Mouse (Mus musculus) retina, adult 2 months (tissue): ENCODE results near the gene Per1.

Experiments
- DNase-seq: peaks from one replicate; pipeline ENCODE4 v3.0.0-alpha.2; 2012; ENCODE audit warnings: low read depth, low spot score

Gene Per1

DNA sequence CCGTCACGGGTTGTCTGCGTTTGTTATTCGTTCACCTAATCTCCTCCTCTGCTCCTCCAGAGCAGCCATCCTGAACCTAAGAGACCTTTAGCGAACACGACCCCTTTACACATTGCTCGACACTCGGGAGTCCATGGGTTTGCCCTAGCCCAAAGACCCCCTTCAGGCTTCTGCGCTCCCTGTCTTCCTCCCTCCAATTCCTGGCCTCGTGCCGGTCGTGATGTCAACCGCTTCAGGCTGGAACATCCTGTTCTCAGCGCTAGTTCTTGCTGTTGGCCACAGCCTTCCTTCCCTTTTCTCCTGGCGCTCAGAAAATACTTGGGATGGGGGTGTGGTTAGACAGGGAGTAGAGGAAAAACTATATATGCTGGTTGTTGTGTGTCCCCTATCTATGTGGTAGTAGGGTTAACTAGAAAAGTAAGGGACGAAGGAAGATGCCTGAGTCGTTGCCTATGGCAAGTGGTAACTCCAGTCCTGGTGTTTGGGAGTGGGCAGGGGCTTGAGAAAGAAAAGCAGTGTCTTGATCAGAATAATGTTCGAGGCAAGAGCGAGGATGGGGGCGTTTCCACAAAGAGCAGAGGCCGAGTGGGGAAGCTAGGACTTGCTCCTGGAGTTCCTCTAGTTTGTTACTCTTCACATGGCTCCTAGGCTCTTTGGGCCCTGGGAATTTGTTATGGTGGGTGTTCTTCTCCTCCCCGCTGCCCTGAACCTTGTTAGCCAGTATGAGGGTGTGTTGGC lies 4.3 kb downstream of the Per1 start:
- DNase-seq, result no peak

DNA sequence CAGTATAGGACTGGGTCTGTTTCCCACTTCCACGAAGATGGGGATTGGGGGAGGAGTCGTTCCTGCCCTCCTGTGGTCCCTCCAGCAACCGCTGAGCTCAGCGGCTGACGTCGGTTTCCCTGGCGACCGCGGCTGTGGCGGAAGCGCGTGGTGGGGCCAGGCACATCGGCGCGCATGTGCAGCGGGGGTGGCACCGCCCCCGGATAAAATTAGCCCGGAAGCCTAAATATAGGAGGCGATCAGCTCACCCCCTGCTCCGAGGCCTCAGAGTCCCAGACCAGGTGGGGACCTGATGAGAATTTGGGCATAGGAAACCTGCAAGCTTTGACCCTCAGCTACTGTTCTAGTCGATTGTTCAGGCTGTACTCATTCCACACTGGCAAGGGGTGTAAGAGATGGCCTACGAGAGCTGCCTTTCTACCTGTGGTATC lies 4.9 kb downstream of the Per1 start:
- DNase-seq, result peak; percentile 80

DNA sequence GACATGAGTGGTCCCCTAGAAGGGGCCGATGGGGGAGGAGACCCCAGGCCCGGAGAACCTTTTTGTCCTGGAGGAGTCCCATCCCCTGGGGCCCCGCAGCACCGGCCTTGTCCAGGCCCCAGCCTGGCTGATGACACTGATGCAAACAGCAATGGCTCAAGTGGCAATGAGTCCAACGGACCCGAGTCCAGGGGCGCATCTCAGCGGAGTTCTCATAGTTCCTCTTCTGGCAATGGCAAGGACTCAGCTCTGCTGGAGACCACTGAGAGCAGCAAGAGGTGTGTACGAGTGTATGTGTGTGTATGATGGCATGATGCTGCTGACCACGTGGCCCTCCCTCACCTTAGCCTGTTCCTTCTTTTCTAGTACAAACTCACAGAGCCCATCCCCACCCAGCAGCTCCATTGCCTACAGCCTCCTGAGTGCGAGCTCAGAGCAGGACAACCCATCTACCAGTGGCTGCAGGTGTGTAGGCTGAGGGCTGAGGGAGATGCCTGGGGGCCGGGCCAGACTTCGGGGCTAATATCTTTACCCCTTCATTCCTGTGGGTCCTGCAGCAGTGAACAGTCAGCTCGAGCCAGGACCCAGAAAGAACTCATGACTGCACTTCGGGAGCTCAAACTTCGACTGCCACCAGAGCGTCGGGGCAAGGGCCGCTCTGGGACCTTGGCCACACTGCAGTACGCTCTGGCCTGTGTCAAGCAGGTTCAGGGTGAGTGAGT lies 5.8 kb downstream of the Per1 start:
- DNase-seq, result no peak

DNA sequence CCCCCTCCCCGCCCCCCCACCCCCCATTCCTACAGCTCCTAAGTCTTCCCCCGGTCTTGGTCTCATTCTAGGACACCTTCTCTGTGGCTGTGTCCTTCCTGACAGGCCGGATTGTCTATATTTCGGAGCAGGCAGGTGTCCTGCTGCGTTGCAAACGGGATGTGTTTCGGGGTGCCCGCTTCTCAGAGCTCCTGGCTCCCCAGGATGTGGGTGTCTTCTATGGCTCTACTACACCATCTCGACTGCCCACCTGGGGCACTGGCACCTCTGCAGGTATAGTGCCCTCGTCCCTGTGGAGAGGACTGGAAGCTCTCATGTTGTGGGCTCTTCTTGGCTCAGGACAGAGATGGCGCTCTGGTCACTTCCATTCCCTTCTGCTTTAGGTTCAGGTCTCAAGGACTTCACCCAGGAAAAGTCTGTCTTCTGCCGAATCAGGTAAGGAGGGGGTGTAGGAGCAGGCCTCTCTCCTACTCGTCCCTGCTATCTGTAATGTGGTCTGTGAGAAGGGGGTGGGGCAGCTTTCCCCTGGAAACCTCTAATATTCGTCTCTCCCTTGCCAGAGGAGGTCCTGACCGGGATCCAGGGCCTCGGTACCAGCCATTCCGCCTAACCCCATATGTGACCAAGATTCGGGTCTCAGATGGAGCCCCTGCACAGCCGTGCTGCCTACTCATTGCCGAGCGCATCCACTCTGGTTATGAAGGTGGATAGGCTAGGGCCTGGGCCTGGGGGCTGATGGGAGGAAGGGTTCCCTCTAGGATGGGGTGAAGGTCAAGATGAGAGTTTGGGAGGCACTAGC lies 6.8 kb downstream of the Per1 start:
- DNase-seq, result no peak

DNA sequence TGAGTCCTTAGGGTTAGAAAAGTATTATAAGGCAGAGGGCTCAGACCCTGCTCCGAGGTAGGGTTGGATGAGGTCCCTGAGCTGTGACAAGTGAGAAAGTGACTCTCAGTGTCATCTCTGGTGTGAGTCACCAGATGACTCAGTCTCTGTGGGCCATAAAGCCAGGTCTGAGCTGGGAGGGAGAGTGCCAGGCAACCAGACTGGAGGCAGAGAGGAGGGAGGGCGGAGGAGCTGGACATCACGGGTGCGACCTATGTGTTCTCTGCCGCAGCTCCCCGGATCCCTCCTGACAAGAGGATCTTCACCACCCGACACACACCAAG lies 7.3 kb downstream of the Per1 start:
- no peak for DNase-seq

DNA sequence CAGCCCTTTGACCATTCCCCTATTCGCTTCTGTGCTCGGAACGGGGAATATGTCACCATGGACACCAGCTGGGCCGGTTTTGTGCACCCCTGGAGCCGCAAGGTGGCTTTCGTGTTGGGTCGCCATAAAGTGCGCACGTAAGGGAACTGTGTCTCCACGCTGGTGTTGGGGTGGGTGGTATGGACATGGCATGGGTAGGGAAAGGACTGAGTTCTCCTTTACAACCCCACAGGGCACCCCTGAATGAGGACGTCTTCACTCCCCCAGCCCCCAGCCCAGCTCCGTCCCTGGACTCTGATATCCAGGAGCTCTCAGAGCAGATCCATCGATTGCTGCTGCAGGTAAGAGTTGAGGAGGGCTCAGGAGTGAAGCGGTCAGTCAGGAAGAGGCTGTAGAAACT lies 8.1 kb downstream of the Per1 start:
- DNase-seq, result no peak

DNA sequence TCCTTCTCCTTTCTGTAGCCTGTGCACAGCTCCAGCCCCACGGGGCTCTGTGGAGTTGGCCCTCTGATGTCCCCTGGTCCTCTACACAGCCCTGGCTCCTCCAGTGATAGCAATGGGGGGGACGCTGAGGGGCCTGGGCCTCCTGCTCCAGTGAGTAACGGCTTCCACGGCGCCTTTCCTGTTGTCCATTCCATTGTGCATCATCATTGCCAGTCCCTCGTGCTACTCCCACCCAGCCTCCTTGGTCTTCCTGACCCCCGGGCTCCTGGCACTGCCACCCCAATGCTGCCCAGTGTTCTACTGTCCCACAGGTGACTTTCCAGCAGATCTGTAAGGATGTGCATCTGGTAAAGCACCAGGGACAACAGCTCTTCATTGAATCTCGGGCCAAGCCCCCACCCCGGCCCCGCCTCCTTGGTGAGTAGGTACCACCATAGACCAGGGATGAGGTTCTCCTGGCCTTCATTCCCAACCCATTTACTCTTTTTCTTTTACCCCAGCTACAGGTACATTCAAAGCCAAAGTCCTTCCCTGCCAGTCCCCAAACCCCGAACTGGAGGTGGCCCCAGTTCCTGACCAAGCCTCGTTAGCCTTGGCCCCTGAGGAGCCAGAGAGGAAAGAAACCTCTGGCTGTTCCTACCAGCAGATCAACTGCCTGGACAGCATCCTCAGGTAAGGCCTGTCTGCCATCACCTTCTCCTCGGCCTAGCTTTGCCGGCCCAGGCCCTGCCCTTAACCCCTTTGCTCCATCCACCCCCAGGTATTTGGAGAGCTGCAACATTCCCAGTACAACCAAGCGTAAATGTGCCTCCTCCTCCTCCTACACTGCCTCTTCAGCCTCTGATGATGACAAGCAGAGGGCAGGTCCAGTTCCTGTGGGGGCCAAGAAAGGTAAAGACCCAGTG lies 8.8 kb downstream of the Per1 start:
- no peak for DNase-seq

DNA sequence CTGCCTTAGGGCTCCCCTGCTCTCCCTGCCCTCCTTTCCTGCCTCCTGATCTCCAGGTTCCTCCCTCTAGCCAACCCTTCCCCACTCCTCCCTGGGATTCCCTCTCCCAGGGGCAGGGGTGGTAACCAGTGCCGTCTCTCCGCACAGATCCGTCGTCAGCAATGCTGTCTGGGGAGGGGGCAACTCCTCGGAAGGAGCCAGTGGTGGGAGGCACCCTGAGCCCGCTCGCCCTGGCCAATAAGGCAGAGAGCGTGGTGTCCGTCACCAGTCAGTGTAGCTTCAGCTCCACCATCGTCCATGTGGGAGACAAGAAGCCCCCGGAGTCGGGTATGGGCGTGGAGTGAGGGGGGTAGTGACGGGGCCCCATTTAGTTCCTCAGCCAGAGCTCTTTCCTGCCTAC lies 9.5 kb downstream of the Per1 start:
- DNase-seq, result no peak

DNA sequence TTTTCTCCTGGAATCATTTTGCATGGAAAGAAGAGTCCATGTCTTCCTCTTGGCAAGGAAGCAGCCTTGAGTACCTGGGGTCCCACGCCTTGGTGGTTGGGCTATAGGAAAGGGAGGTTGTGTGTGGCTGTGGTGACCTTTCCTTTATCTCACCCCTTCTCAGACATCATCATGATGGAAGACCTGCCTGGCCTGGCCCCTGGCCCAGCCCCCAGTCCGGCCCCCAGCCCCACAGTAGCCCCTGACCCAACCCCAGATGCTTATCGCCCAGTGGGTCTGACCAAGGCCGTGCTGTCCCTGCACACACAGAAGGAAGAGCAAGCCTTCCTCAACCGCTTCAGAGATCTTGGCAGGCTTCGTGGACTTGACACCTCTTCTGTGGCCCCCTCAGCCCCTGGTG lies 10.2 kb downstream of the Per1 start:
- no peak for DNase-seq

DNA sequence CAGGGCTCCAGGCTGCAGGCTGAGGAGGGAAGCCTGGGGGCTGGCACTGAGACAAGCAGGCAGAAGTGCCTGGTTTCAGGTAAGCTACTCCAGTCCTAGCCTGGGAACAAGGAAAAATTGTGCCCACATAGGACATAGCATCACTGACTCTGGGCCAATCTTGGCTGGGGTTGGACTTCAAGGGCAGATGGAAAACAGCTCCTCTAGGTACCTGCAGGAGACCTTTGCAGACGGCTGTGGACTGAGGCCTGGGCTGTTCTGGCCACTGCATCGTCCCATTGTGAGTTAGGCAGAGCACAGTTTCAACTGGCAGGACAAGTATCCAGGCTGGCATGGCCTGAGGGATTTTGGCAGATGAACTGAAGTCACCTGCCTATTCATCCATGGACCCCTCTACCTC lies 10.8 kb downstream of the Per1 start:
- DNase-seq, result no peak

DNA sequence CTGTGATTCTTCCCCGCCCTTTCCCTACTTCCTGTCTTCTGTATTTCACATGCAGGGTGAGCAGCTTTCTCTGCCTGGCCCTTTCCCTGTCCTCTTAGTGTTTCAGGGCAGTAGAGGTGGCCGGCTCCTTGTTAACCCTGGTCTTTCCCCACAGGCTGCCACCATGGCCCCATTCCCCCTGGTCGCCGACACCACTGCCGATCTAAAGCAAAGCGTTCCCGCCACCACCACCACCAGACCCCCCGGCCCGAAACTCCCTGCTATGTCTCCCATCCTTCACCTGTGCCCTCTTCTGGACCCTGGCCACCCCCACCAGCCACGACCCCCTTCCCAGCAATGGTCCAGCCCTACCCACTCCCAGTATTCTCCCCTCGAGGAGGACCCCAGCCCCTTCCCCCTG lies 11.3 kb downstream of the Per1 start:
- DNase-seq, result no peak

DNA sequence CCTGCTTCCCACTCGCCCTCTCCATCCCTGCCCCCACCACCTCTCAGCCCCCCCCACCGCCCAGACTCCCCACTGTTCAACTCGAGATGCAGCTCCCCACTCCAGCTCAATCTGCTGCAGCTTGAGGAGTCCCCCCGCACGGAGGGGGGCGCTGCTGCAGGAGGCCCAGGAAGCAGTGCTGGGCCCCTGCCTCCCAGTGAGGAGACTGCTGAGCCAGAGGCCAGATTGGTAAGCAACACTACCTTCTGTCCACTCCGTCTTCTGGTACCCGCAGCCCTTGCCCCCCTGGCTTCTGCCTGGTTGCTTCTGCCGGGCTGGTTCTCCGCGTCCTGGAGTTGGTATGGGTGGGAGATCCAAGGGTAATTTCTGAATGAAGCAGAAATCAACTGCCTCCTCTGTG lies 11.8 kb downstream of the Per1 start:
- DNase-seq, result no peak

DNA sequence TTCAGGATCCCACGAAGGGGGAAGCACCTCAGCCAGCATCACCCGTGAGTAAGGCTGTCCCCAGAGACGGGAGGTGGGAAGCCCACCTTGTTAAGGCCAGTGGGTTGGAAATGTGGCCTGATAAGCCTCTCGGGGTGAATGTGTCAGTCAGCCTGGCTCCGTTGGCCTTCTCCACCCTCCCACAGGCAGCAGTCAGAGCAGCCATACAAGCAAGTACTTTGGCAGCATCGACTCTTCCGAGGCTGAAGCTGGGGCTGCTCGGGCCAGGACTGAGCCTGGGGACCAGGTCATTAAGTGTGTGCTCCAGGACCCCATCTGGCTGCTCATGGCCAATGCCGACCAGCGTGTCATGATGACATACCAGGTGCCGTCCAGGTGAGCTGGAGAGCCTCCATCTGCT lies 12.7 kb downstream of the Per1 start:
- DNase-seq, result no peak

DNA sequence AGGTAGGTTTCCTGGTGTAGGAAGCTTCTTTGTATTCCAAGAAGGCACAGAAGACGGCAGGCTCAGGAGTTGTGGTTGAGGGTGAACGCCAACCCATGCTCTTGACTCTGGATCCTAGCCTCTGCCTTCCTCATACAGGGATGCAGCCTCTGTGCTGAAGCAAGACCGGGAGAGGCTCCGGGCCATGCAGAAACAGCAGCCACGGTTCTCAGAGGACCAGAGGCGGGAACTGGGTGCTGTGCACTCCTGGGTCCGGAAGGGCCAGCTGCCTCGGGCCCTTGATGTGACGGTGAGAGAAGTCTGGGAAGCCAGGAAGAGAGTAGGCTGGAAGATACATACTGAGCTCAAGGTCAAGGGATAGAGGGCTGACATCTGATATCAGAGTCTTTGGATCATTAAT lies 13.2 kb downstream of the Per1 start:
- no peak for DNase-seq

DNA sequence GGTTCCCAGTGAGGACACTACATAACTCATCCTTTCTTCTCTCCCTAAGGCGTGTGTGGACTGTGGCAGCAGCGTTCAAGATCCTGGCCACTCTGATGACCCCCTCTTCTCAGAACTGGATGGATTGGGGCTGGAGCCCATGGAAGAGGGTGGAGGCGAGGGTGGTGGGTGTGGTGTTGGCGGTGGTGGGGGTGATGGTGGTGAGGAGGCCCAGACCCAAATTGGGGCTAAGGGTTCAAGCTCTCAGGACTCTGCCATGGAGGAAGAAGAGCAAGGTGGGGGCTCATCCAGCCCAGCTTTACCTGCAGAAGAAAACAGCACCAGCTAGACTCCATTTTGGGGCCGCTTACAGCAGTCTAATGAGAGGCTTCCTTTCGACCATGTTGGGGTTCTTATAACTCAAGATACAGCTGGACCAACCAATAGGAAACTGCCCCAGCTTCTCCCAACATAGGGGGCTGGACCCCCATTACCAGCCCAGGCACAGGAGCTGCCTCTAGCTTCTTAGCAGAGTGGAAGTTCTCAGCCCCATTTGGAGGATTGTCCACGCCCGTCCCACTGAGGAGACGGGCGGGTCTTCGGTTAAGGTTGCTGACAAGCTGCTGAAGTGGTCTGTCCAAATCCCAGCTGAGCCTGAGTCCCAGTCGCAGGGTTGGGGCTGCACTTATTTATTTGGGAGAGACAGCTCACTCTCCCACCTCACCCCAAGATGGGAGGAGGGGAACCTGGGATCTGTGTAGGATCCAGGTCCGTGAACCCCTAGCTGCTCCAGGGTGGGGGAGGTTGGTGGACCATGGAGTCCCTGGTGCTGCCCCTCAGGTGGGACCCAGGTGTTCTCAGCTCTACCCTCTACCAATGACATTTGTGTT lies 14.2 kb downstream of the Per1 start:
- no peak for DNase-seq

DNA sequence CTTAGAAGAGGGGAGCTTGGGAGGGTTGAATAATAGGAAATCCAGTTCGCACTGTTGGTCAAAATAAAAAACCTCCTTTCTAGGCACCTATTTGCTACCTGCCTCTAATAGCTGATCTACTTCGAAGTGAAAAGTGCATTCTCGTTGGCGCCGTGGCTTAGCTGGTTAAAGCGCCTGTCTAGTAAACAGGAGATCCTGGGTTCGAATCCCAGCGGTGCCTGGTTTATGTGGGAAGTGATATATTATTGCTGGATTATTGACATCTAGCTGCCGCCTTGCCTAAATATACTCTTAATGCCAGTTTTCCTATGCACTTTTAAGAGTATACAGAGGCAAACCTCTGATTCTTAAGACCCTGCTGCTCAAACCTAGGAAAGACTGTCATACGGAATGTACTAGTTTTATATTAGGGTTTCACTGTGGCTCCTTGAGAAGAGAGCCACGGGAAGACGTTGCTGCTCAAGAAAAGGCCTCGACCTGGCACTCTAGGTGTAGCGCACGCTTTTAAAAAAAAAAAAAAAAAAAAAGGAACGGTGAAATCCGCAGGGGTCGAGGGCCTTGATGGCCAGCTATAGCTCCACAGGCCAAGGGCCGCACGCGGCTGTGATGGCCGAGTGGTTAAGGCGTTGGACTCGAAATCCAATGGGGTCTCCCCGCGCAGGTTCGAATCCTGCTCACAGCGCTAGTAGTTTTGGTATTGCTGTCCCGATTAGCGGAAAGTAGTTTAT lies 15.5 kb downstream of the Per1 start:
- no peak for DNase-seq

DNA sequence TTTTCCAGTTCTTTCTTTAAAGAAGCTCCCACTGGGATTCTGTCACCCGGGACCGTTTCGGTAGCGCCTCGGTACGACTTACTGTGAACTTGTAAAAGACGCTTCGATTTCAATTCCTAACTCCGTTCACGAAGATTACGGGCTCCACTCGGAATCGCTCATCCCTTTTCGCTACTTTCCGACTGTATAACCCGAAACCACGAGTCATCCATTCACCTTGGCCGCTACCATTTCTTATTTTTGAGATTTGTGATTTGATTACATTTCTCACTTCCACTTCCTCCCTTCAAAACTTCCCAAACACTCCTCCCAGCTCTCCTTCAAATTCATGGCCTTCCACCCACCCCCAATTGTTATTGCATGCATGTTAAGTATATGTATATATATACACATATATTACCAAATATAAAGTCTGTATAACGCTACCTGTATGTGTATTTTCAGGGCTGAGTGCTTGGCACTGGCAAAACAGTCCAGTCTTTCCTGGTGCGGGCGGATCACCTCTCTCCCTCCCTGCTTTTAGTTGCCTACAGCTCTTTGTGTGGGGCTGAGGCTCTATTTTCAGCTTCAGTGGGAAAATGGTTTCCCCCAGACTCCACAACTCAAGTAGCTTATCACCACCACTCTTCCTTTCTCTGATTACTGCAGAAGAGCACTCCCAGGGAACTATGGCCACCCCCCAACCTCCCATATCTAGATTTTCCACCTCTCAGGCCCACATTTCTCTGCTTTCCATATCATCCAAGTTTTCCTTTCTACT lies 16.2 kb downstream of the Per1 start:
- no peak for DNase-seq

DNA sequence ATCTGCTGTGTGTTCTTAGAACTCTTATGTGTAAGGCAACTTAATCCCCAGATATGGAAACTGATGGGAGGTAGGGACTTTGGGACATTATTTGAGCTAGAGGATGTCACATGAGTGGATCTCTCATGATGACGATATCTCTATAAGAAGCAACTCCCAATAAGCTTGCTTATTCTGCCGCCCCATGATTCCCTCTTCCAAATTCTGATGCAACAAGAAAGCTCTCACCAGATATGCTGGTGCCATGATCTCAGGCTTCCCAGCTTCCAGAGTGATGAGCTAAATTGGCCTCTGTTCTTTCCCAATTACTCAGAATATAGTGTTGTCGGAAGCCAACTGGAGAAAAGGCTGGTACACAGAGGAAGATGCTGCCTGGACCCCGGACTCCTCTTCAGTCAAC lies 16.8 kb downstream of the Per1 start:
- no peak for DNase-seq

DNA sequence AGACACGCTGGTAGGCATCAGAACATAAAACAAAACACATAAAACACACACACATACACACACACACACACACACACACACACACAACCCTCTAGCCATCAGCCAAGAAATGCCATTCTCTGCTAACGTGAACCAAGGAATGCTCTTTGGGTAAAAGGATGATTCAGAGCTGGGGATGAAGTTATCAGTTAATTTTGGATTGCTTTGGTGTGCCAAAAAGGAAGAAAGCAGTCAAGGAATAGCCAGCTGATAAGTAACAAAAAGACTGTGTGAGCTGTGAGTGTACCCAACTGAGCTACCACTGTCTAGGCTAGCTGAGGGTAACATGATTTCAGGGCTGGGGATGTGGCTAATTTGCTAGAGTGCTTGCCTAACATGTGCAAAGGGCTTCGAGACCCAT lies 19.0 kb downstream of the Per1 start:
- DNase-seq, result no peak
